Mouse (Mus musculus) ovary, adult 2 months (tissue): ENCODE measurements around the gene Eef2k. TPM values are rescaled to one million over a fixed set of nuclear protein-coding genes. Genes with fewer than 3 reads are reported as not detected.

ENCODE experiments used
- polyA plus RNA-seq: library from polyadenylated mRNA; depleted of rRNA; stranded (reverse); fragments of >200 nt; gene quantifications from 2 replicates; pipeline ENCODE4 v1.2.3, GENCODE M21; 2012; rRNA removed

Gene Eef2k
- 48.4 and 59.3 TPM in 2 replicates for polyA plus RNA-seq

GRCm38 (mm10) chr7:120842345-120843036, at the start of gene Eef2k:
Gene Eef2k, plus strand, starts transcription at chr7:120842831.

GRCm38 (mm10) chr7:120811834-120812415, 30.7 kb upstream of the Eef2k start, which contains the start of gene Gm5737:
Gene Gm5737, plus strand, starts transcription at chr7:120812365.

GRCm38 (mm10) chr7:120917592-120918461, 75.2 kb downstream of the Eef2k start, which contains the start of gene Polr3e:
Gene Polr3e, plus strand, starts transcription at chr7:120917744.

Other genes with a start within 250 kb of the Eef2k start
- gene Uqcrc2, start 207.7 kb upstream of the Eef2k start, polyA plus RNA-seq = 29.3 and 50.4 TPM in 2 replicates
- not detected in 2 replicates for gene Pdzd9, start 172.5 kb upstream of the Eef2k start, polyA plus RNA-seq
- 16.8 and 21.9 TPM in 2 replicates for gene Mosmo, start 165.2 kb upstream of the Eef2k start, polyA plus RNA-seq
- gene Vwa3a, start 103.5 kb upstream of the Eef2k start, polyA plus RNA-seq = 7.0 TPM in 2 replicates
- 0.67 and 1.1 TPM in 2 replicates for gene Gm5737, start 30.5 kb upstream of the Eef2k start, polyA plus RNA-seq
- 29.7 and 31.4 TPM in 2 replicates for gene Polr3e, start 74.9 kb downstream of the Eef2k start, polyA plus RNA-seq
- gene Cdr2, start 139.5 kb downstream of the Eef2k start, polyA plus RNA-seq = 12.5 and 21.6 TPM in 2 replicates
- 0.41 and 0.52 TPM in 2 replicates for gene Mfsd13b, start 139.7 kb downstream of the Eef2k start, polyA plus RNA-seq
- gene Mettl9, start 191.6 kb downstream of the Eef2k start, polyA plus RNA-seq = 35.3 and 51.4 TPM in 2 replicates
- gene Igsf6, start 231.7 kb downstream of the Eef2k start, polyA plus RNA-seq = 0.93 and 1.2 TPM in 2 replicates
- gene Otoa, start 238.8 kb downstream of the Eef2k start, polyA plus RNA-seq = 0.31 and 0.33 TPM in 2 replicates